Mouse (Mus musculus): Measurements from ENCODE around the gene Myo18b. TPM values are rescaled to one million over a fixed set of nuclear protein-coding genes. Genes with fewer than 3 reads are reported as not detected.
A peak's percentile ranks its signal among the peaks of the same experiment; 100 is the strongest.

Myo18b gene
- polyA plus RNA-seq (2015; fragmentation: Nextera tagmentation; extraction: Ambion mirVana): 0.65 and 0.68 TPM in 2 replicates

GRCm38 (mm10) chr5:112895674-112896654 is at the start of gene Myo18b:
Gene Myo18b, minus strand, starts transcription at chr5:112896362.
- Histone ChIP-seq H3K27ac (no peak within 1 kb of the TSS), H3K27me3 (no peaks in the 10 kb centered on the region), H3K9me3 (replicated peaks) (0 out of 2 replicates have a peak, but pooled peaks cover 3% of the 10 kb centered on the region), H3K36me3 (ENCODE audit: poor library complexity, severe bottlenecking) (no peaks in the 10 kb centered on the region), H3K9ac (no peak within 1 kb of the TSS), H3K4me2 (no peak within 1 kb of the TSS), H3K4me3 (no peak within 1 kb of the TSS), H3K4me1 (no peaks in the 10 kb centered on the region)
- no peak for ATAC-seq
- 78% methylated on average over 17 of the region's 17 CpGs for WGBS

GRCm38 (mm10) chr5:112945925-112946324 is 49.8 kb upstream of the Myo18b start:
- Histone ChIP-seq H3K9ac (no peak overlapping the region), H3K36me3 (ENCODE audit: poor library complexity, severe bottlenecking) (no peaks in the 10 kb centered on the region), H3K27ac (no peak overlapping the region), H3K27me3 (peaks cover 2% of the 10 kb centered on the region; the same call in 1 of the 2 replicates), H3K9me3 (replicated peaks) (no peaks in the 10 kb centered on the region), H3K4me2 (no peak overlapping the region), H3K4me1 (peaks cover 17% of the 10 kb centered on the region), H3K4me3 (no peak overlapping the region)
- 82% methylated on average over 7 of the region's 7 CpGs for WGBS
- no peak for ATAC-seq

GRCm38 (mm10) chr5:112942244-112942643 is 46.1 kb upstream of the Myo18b start:
- peak overlapping the region; percentile 40; the same call in 1 of the 2 replicates for H3K27ac ChIP-seq

GRCm38 (mm10) chr5:112941001-112941400 is 44.8 kb upstream of the Myo18b start:
- Histone ChIP-seq H3K4me3 (no peak overlapping the region), H3K36me3 (ENCODE audit: poor library complexity, severe bottlenecking) (no peaks in the 10 kb centered on the region)
- 97% methylated on average over 12 of the region's 12 CpGs for WGBS

More at GRCm38 (mm10) chr5:112942244-112942643, 46.1 kb upstream of the Myo18b start:
- peak; percentile 82 for ATAC-seq
- Histone ChIP-seq H3K27me3 (no peaks in the 10 kb centered on the region), H3K4me3 (no peak overlapping the region), H3K4me1 (peaks cover 17% of the 10 kb centered on the region), H3K36me3 (ENCODE audit: poor library complexity, severe bottlenecking) (no peaks in the 10 kb centered on the region), H3K9me3 (replicated peaks) (no peaks in the 10 kb centered on the region), H3K9ac (peak overlapping the region; percentile 21; the same call in 1 of the 2 replicates), H3K4me2 (no peak overlapping the region)
- 28% methylated on average over 7 of the region's 7 CpGs for WGBS

GRCm38 (mm10) chr5:112936632-112937031 is 40.5 kb upstream of the Myo18b start:
- ATAC-seq: no peak
- Histone ChIP-seq H3K4me3 (no peak overlapping the region), H3K4me2 (no peak overlapping the region)

More at GRCm38 (mm10) chr5:112941001-112941400, 44.8 kb upstream of the Myo18b start:
- Histone ChIP-seq H3K27me3 (no peaks in the 10 kb centered on the region), H3K9me3 (replicated peaks) (no peaks in the 10 kb centered on the region), H3K4me2 (no peak overlapping the region), H3K9ac (no peak overlapping the region), H3K4me1 (peaks cover 17% of the 10 kb centered on the region), H3K27ac (no peak overlapping the region)
- no peak for ATAC-seq

GRCm38 (mm10) chr5:112935436-112935835 is 39.3 kb upstream of the Myo18b start:
- no peaks in the 10 kb centered on the region for H3K9me3 ChIP-seq (replicated peaks)
- H3K9ac ChIP-seq: no peak overlapping the region
- 94% methylated on average over 8 of the region's 8 CpGs for WGBS
- no peaks in the 10 kb centered on the region for H3K36me3 ChIP-seq (ENCODE audit: poor library complexity, severe bottlenecking)
- H3K4me2 ChIP-seq: no peak overlapping the region
- no peaks in the 10 kb centered on the region for H3K27me3 ChIP-seq
- no peak overlapping the region for H3K4me3 ChIP-seq
- no peak for ATAC-seq
- no peak overlapping the region for H3K27ac ChIP-seq
- H3K4me1 ChIP-seq: no peaks in the 10 kb centered on the region

More at GRCm38 (mm10) chr5:112936632-112937031, 40.5 kb upstream of the Myo18b start:
- peaks cover 2% of the 10 kb centered on the region; the same call in 1 of the 2 replicates for H3K4me1 ChIP-seq
- WGBS: 85% methylated on average over 10 of the region's 10 CpGs
- no peak overlapping the region for H3K27ac ChIP-seq
- H3K27me3 ChIP-seq: no peaks in the 10 kb centered on the region
- H3K9me3 ChIP-seq (replicated peaks): no peaks in the 10 kb centered on the region
- no peak overlapping the region for H3K9ac ChIP-seq
- no peaks in the 10 kb centered on the region for H3K36me3 ChIP-seq (ENCODE audit: poor library complexity, severe bottlenecking)

- no peak overlapping the region for H3K27ac ChIP-seq
- H3K36me3 ChIP-seq (ENCODE audit: poor library complexity, severe bottlenecking): no peaks in the 10 kb centered on the region
- no peak for ATAC-seq
- H3K9me3 ChIP-seq (replicated peaks): no peaks in the 10 kb centered on the region
- H3K9ac ChIP-seq: no peak overlapping the region
- no peaks in the 10 kb centered on the region for H3K27me3 ChIP-seq
- H3K4me1 ChIP-seq: no peaks in the 10 kb centered on the region
- 80% methylated on average over 11 of the region's 11 CpGs for WGBS
- H3K4me2 ChIP-seq: no peak overlapping the region
- no peak overlapping the region for H3K4me3 ChIP-seq
These were observed 36.9 kb upstream of the Myo18b start for GRCm38 (mm10) chr5:112932878-112933567.

GRCm38 (mm10) chr5:112931901-112932300 is 35.7 kb upstream of the Myo18b start:
- Histone ChIP-seq H3K27ac (no peak overlapping the region), H3K4me1 (0 out of 2 replicates have a peak, but pooled peaks cover 5% of the 10 kb centered on the region), H3K27me3 (no peaks in the 10 kb centered on the region), H3K4me2 (no peak overlapping the region), H3K9me3 (replicated peaks) (no peaks in the 10 kb centered on the region), H3K9ac (no peak overlapping the region), H3K4me3 (no peak overlapping the region), H3K36me3 (ENCODE audit: poor library complexity, severe bottlenecking) (no peaks in the 10 kb centered on the region)
- WGBS: 79% methylated on average over 5 of the region's 5 CpGs
- no peak for ATAC-seq

- 0 out of 2 replicates have a peak overlapping the region, but pooled peaks have one; percentile 42 for H3K27ac ChIP-seq
- 52% methylated on average over 10 of the region's 10 CpGs for WGBS
- 0 out of 2 replicates have a peak, but pooled peaks cover 5% of the 10 kb centered on the region for H3K4me1 ChIP-seq
- no peak overlapping the region for H3K4me2 ChIP-seq
- ATAC-seq: no peak
- H3K27me3 ChIP-seq: no peaks in the 10 kb centered on the region
- no peak overlapping the region for H3K9ac ChIP-seq
- no peak overlapping the region for H3K4me3 ChIP-seq
- no peaks in the 10 kb centered on the region for H3K9me3 ChIP-seq (replicated peaks)
- H3K36me3 ChIP-seq (ENCODE audit: poor library complexity, severe bottlenecking): no peaks in the 10 kb centered on the region
These were observed 32.2 kb upstream of the Myo18b start for GRCm38 (mm10) chr5:112928201-112928881.

GRCm38 (mm10) chr5:112925422-112925821 is 29.3 kb upstream of the Myo18b start:
- Histone ChIP-seq H3K9ac (no peak overlapping the region), H3K9me3 (replicated peaks) (no peaks in the 10 kb centered on the region), H3K36me3 (ENCODE audit: poor library complexity, severe bottlenecking) (no peaks in the 10 kb centered on the region), H3K4me1 (0 out of 2 replicates have a peak, but pooled peaks cover 5% of the 10 kb centered on the region), H3K27ac (no peak overlapping the region), H3K27me3 (no peaks in the 10 kb centered on the region), H3K4me3 (no peak overlapping the region), H3K4me2 (no peak overlapping the region)
- 95% methylated on average over 5 of the region's 5 CpGs for WGBS
- no peak for ATAC-seq

- H3K4me2 ChIP-seq: no peak overlapping the region
- H3K27ac ChIP-seq: no peak overlapping the region
- no peak overlapping the region for H3K9ac ChIP-seq
- no peaks in the 10 kb centered on the region for H3K9me3 ChIP-seq (replicated peaks)
- no peak overlapping the region for H3K4me3 ChIP-seq
- H3K27me3 ChIP-seq: no peaks in the 10 kb centered on the region
- no peaks in the 10 kb centered on the region for H3K36me3 ChIP-seq (ENCODE audit: poor library complexity, severe bottlenecking)
- 91% methylated on average over 8 of the region's 8 CpGs for WGBS
- no peak for ATAC-seq
- 0 out of 2 replicates have a peak, but pooled peaks cover 5% of the 10 kb centered on the region for H3K4me1 ChIP-seq
These were observed 28.6 kb upstream of the Myo18b start for GRCm38 (mm10) chr5:112924806-112925205.

Data from forebrain, embryonic 13.5 days (tissue).